15 mouse cellular contexts compared by ENCODE assay signal in the genomic region with DNA sequence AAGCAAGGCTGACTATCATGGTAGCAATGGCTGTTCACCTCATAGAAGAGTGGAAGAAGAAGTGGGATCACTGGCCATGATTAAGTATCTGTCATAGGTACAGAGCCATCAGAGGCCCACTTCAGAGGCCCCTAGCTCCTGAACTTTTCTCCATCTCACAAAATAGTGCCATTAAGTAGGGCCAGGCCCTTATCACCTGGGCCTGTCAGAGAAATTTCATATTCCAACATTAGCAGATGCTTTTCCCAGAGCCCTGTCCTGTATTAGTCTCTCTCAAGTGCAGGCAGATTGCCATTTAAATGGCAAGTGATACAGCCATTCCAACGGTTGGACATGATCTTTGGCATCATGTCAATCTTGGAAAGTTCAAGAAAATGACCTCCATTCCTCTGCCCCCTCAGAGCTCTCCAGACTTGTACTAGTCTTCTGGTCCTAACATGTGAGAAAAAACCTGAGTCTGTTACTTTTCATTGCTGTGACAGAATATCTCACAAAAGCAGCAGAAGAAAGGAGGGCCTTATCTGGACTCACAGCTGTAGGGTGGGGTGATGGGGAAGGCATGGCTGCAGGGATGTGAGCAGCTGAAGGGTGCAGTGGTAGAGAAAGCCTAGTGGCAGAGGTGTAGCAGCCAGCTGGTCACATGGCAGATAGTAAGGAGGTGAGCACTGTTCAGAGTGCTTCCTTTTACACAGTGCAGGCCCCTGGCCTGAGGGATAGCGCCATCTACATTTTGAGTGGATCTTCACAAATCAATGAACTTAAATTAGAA.
A peak's percentile ranks its signal among the peaks of the same experiment; 100 is the strongest.
DNase-seq lines count a peak whose midpoint lies in the region; ATAC-seq and TF ChIP-seq lines count a peak whose summit lies in the region.
"Had no signal": no experiment of that assay in that cellular context is flagged by ENCODE, and none has a peak within 500 bp of the region (broad histone marks: within the 10 kb centered on the region; RNA-seq: fewer than 3 reads in every experiment).

No protein-coding gene starts in this region.

- WGBS in forebrain, embryonic 13.5 days, result 87% methylated on average over 2 of the region's 2 CpGs
- 88% methylated on average over 2 of the region's 2 CpGs for WGBS in forebrain, embryonic 10.5 days
- WGBS in lung, embryonic 14.5 days, result 59% methylated on average over 2 of the region's 2 CpGs
- WGBS in liver, postnatal 0 days (ENCODE audit: insufficient replicate concordance), result 56% methylated on average over 2 of the region's 2 CpGs

- peak; percentile 92 for TF ChIP-seq EP300 in liver, postnatal 0 days (IDR thresholded peaks at IDR 0.05; ENCODE audit: low read depth)

- no peak overlapping the region for H3K4me3 ChIP-seq in forebrain, embryonic 13.5 days
- H3K4me3 ChIP-seq in forebrain, embryonic 10.5 days, result no peak overlapping the region
- no peak overlapping the region for H3K4me3 ChIP-seq in lung, embryonic 14.5 days (ENCODE audit: low read depth, low read length)
- no peak overlapping the region for H3K4me3 ChIP-seq in liver, postnatal 0 days (ENCODE audit: low read depth, low read length)

- no peak for DNase-seq in forebrain, embryonic 10.5 days (ENCODE audit: extremely low spot score, low spot score)
- DNase-seq in lung, embryonic 14.5 days, result no peak
- no peak for DNase-seq in lung, postnatal 10 days
- peak; percentile 42 for DNase-seq in liver, postnatal 0 days
- no peak for DNase-seq in adrenal gland, postnatal 36 days
- DNase-seq in layer of hippocampus, postnatal 14 days (ENCODE audit: low spot score in 2 of 2), result no peak
- DNase-seq: adrenal gland, postnatal 25 days; B cell, adult 2 months; cerebellum, postnatal 14 days; gastrocnemius, postnatal 36 days; right cerebral cortex, postnatal 14 days; thymus, adult 18-20 months had no signal

- no peak for TF ChIP-seq CTCF in lung, embryonic 14.5 days (IDR thresholded peaks at IDR 0.05; ENCODE audit: low read depth)
- peak; percentile 20 for TF ChIP-seq CTCF in liver, postnatal 0 days (IDR thresholded peaks at IDR 0.05; ENCODE audit: low read depth)

- ATAC-seq in forebrain, embryonic 13.5 days, result peak; percentile 33; the same call in 1 of the 2 replicates
- ATAC-seq in lung, embryonic 14.5 days (ENCODE audit: insufficient read depth), result peak; percentile 70
- ATAC-seq in common myeloid progenitor, adult 5-6 weeks (replicated peaks; ENCODE audit: low read depth, poor library complexity, severe bottlenecking), result peak; percentile 71
- peak; percentile 95 for ATAC-seq in liver, postnatal 0 days
- ATAC-seq: inflammation-experienced regulatory T-cells, adult 6 months had no signal

- no peak overlapping the region for H3K9ac ChIP-seq in forebrain, embryonic 13.5 days
- H3K9ac ChIP-seq in lung, embryonic 14.5 days, result no peak overlapping the region
- no peak overlapping the region for H3K9ac ChIP-seq in liver, postnatal 0 days (replicated peaks)

- H3K27me3 ChIP-seq in forebrain, embryonic 13.5 days, result no peaks in the 10 kb centered on the region
- no peaks in the 10 kb centered on the region for H3K27me3 ChIP-seq in forebrain, embryonic 10.5 days (ENCODE audit: poor library complexity, severe bottlenecking)
- H3K27me3 ChIP-seq in lung, embryonic 14.5 days (ENCODE audit: insufficient read depth, low read length), result no peaks in the 10 kb centered on the region
- no peaks in the 10 kb centered on the region for H3K27me3 ChIP-seq in liver, postnatal 0 days (ENCODE audit: insufficient read depth, low read length)

- H3K9me3 ChIP-seq in forebrain, embryonic 13.5 days (replicated peaks), result no peaks in the 10 kb centered on the region
- H3K9me3 ChIP-seq in forebrain, embryonic 10.5 days, result no peaks in the 10 kb centered on the region
- H3K9me3 ChIP-seq in lung, embryonic 14.5 days (ENCODE audit: low read depth, low read length), result no peaks in the 10 kb centered on the region
- no peaks in the 10 kb centered on the region for H3K9me3 ChIP-seq in liver, postnatal 0 days (ENCODE audit: low read length)

- no peak overlapping the region for H3K27ac ChIP-seq in forebrain, embryonic 13.5 days
- H3K27ac ChIP-seq in forebrain, embryonic 10.5 days, result no peak overlapping the region
- no peak overlapping the region; the same call in 1 of the 2 replicates for H3K27ac ChIP-seq in lung, embryonic 14.5 days (ENCODE audit: low read depth)
- H3K27ac ChIP-seq in liver, postnatal 0 days (ENCODE audit: low read depth), result peak overlapping the region; percentile 44

- no peak overlapping the region for H3K4me2 ChIP-seq in forebrain, embryonic 13.5 days
- no peak overlapping the region for H3K4me2 ChIP-seq in lung, embryonic 14.5 days
- no peak overlapping the region for H3K4me2 ChIP-seq in liver, postnatal 0 days (ENCODE audit: low read depth, low read length)

- no peaks in the 10 kb centered on the region for H3K36me3 ChIP-seq in forebrain, embryonic 13.5 days (ENCODE audit: poor library complexity, severe bottlenecking)
- H3K36me3 ChIP-seq in forebrain, embryonic 10.5 days (replicated peaks), result no peaks in the 10 kb centered on the region
- H3K36me3 ChIP-seq in lung, embryonic 14.5 days (ENCODE audit: insufficient read depth), result no peaks in the 10 kb centered on the region
- H3K36me3 ChIP-seq in liver, postnatal 0 days (replicated peaks; ENCODE audit: insufficient read depth, low read length), result no peaks in the 10 kb centered on the region

- H3K4me1 ChIP-seq in forebrain, embryonic 13.5 days, result peaks cover 13% of the 10 kb centered on the region
- H3K4me1 ChIP-seq in forebrain, embryonic 10.5 days, result peaks cover 16% of the 10 kb centered on the region
- H3K4me1 ChIP-seq in lung, embryonic 14.5 days (ENCODE audit: insufficient read depth), result no peaks in the 10 kb centered on the region
- no peaks in the 10 kb centered on the region for H3K4me1 ChIP-seq in liver, postnatal 0 days (ENCODE audit: insufficient read depth)

Comparison
In these comparisons a context has a peak if more than half of its experiments do, and no peak if none do; other contexts are left out.
1. ATAC-seq: peak in every context shown above with its lines; median percentile 95 in liver, postnatal 0 days; 71 in common myeloid progenitor, adult 5-6 weeks; 70 in lung, embryonic 14.5 days; 33 in forebrain, embryonic 13.5 days.